Mouse (Mus musculus) limb, embryonic 12.5 days (tissue): ENCODE results near the gene Slc25a38. TPM values are rescaled to one million over a fixed set of nuclear protein-coding genes. Genes with fewer than 3 reads are reported as not detected.

Experiments used
- ATAC-seq: fragments of 200-750 bp; cut with Nextera tagmentation; 2 replicates; pipeline ENCODE4 v1.8.0; 2017; ENCODE audit warnings: low read depth, moderate TSS enrichment; ENCODE audit not compliant: insufficient number of reproducible peaks, insufficient read depth, low FRiP score, low TSS enrichment
- H3K27ac ChIP-seq: fragments of 300-500 bp; sonication (generic); 2 replicates; pipeline ENCODE4 v1.5.1; 2016; ENCODE audit warnings: mild to moderate bottlenecking, moderate library complexity
- H3K27me3 ChIP-seq: fragments of 300-500 bp; sonication (generic); 2 replicates; pipeline ENCODE4 v1.6.1; 2016; ENCODE audit warnings: mild to moderate bottlenecking, moderate library complexity
- H3K36me3 ChIP-seq: fragments of 300-500 bp; sonication (generic); 2 replicates; pipeline ENCODE4 v1.6.1; 2016; ENCODE audit warnings: mild to moderate bottlenecking, moderate library complexity
- H3K4me1 ChIP-seq: fragments of 300-500 bp; sonication (generic); replicated peaks from 2 replicates; pipeline ENCODE4 v1.6.1; 2016
- H3K4me2 ChIP-seq: fragments of 300-500 bp; sonication (generic); 2 replicates; pipeline ENCODE4 v1.6.1; 2016; ENCODE audit warnings: mild to moderate bottlenecking, moderate library complexity
- H3K4me3 ChIP-seq: fragments of 300-500 bp; sonication (generic); replicated peaks from 2 replicates; pipeline ENCODE4 v1.5.1; 2016; ENCODE audit warnings: mild to moderate bottlenecking
- H3K9ac ChIP-seq: fragments of 300-500 bp; sonication (generic); replicated peaks from 2 replicates; pipeline ENCODE4 v1.6.1; 2016; ENCODE audit warnings: mild to moderate bottlenecking, moderate library complexity
- H3K9me3 ChIP-seq: fragments of 300-500 bp; sonication (generic); 2 replicates; pipeline ENCODE4 v1.6.1; 2016; ENCODE audit warnings: mild to moderate bottlenecking, moderate library complexity
- WGBS: fragments of 180-500 bp; shearing (Covaris S2); methylation state at CpG from one replicate; pipeline ENCODE4 v1.1.7; 2016; 5-methylcytosine and 5-hydroxymethylcytosine counted together
- polyA plus RNA-seq: library from polyadenylated mRNA; unstranded; fragments of >200 nt; fragmentation: Nextera tagmentation; extraction: Ambion mirVana; gene quantifications from 2 replicates; pipeline ENCODE4 v1.2.1, GENCODE M21; 2016

Slc25a38 gene
- polyA plus RNA-seq, 1 experiment from 2014 or later, result 34.1 TPM

GRCm38 (mm10) chr9:120149222-120149828 is 39.2 kb downstream of the Slc25a38 start, which contains the start of gene Mobp:
Gene Mobp, plus strand, starts transcription at chr9:120149707.
- no peak within 1 kb of the TSS for H3K9ac ChIP-seq
- H3K4me2 ChIP-seq, result no peak within 1 kb of the TSS
- H3K4me1 ChIP-seq, result no peaks in the 10 kb centered on the region
- no peak within 1 kb of the TSS for H3K4me3 ChIP-seq
- 84% methylated on average over 11 of the region's 11 CpGs for WGBS
- peaks cover 3% of the 10 kb centered on the region; the same call in 1 of the 2 replicates for H3K27me3 ChIP-seq
- H3K36me3 ChIP-seq, result no peaks in the 10 kb centered on the region
- ATAC-seq, result no peak
- H3K27ac ChIP-seq, result no peak within 1 kb of the TSS
- H3K9me3 ChIP-seq, result no peaks in the 10 kb centered on the region

GRCm38 (mm10) chr9:120151152-120151551 is 41.0 kb downstream of the Slc25a38 start:
- H3K36me3 ChIP-seq, result no peaks in the 10 kb centered on the region
- 84% methylated on average over 5 of the region's 5 CpGs for WGBS

GRCm38 (mm10) chr9:120151906-120152399 is 41.8 kb downstream of the Slc25a38 start:
- Histone ChIP-seq H3K4me2 (no peak overlapping the region), H3K36me3 (no peaks in the 10 kb centered on the region), H3K9me3 (no peaks in the 10 kb centered on the region), H3K9ac (no peak overlapping the region), H3K4me3 (no peak overlapping the region), H3K4me1 (no peaks in the 10 kb centered on the region), H3K27ac (no peak overlapping the region), H3K27me3 (peaks cover 3% of the 10 kb centered on the region; the same call in 1 of the 2 replicates)
- WGBS, result 80% methylated on average over 12 of the region's 12 CpGs
- ATAC-seq, result no peak

More at GRCm38 (mm10) chr9:120151152-120151551, 41.0 kb downstream of the Slc25a38 start:
- Histone ChIP-seq H3K27me3 (peaks cover 3% of the 10 kb centered on the region; the same call in 1 of the 2 replicates), H3K27ac (no peak overlapping the region), H3K9me3 (no peaks in the 10 kb centered on the region), H3K4me1 (no peaks in the 10 kb centered on the region), H3K4me2 (no peak overlapping the region), H3K9ac (no peak overlapping the region), H3K4me3 (no peak overlapping the region)
- ATAC-seq, result no peak

- no peaks in the 10 kb centered on the region for H3K27me3 ChIP-seq
- no peaks in the 10 kb centered on the region for H3K9me3 ChIP-seq
- WGBS, result 50% methylated on average over 4 of the region's 4 CpGs
- H3K36me3 ChIP-seq, result no peaks in the 10 kb centered on the region
- ATAC-seq, result no peak
- no peak overlapping the region for H3K4me2 ChIP-seq
- no peak overlapping the region for H3K4me3 ChIP-seq
- no peak overlapping the region for H3K9ac ChIP-seq
- H3K4me1 ChIP-seq, result no peaks in the 10 kb centered on the region
- no peak overlapping the region for H3K27ac ChIP-seq
Observed at GRCm38 (mm10) chr9:120158047-120158446, 47.9 kb downstream of the Slc25a38 start.

- Histone ChIP-seq H3K4me3 (no peak overlapping the region), H3K27me3 (peaks cover 15% of the 10 kb centered on the region), H3K4me2 (no peak overlapping the region), H3K9ac (no peak overlapping the region), H3K9me3 (no peaks in the 10 kb centered on the region), H3K4me1 (no peaks in the 10 kb centered on the region), H3K36me3 (no peaks in the 10 kb centered on the region), H3K27ac (no peak overlapping the region)
- 88% methylated on average over 16 of the region's 16 CpGs for WGBS
- no peak for ATAC-seq
Observed at GRCm38 (mm10) chr9:120163862-120164261, 53.7 kb downstream of the Slc25a38 start.

GRCm38 (mm10) chr9:120167826-120168225 is 57.7 kb downstream of the Slc25a38 start:
- no peak for ATAC-seq
- Histone ChIP-seq H3K27ac (no peak overlapping the region), H3K4me2 (no peak overlapping the region), H3K4me1 (no peaks in the 10 kb centered on the region), H3K9me3 (peaks cover 7% of the 10 kb centered on the region; the same call in 1 of the 2 replicates), H3K27me3 (peaks cover 22% of the 10 kb centered on the region), H3K4me3 (no peak overlapping the region), H3K9ac (no peak overlapping the region), H3K36me3 (no peaks in the 10 kb centered on the region)
- WGBS, result 68% methylated on average over 11 of the region's 11 CpGs

GRCm38 (mm10) chr9:120171295-120171694 is 61.1 kb downstream of the Slc25a38 start:
- H3K36me3 ChIP-seq, result no peaks in the 10 kb centered on the region
- ATAC-seq, result no peak

More at GRCm38 (mm10) chr9:120171295-120171694, 61.1 kb downstream of the Slc25a38 start:
- no peak overlapping the region for H3K27ac ChIP-seq
- H3K4me1 ChIP-seq, result no peaks in the 10 kb centered on the region
- no peak overlapping the region for H3K4me3 ChIP-seq
- H3K27me3 ChIP-seq, result peaks cover 22% of the 10 kb centered on the region
- 41% methylated on average over 5 of the region's 5 CpGs for WGBS
- H3K9me3 ChIP-seq, result peaks cover 8% of the 10 kb centered on the region; the same call in 1 of the 2 replicates
- no peak overlapping the region for H3K4me2 ChIP-seq
- H3K9ac ChIP-seq, result no peak overlapping the region

Other genes with a start within 250 kb of the Slc25a38 start
- gene Wdr48, start 215.5 kb upstream of the Slc25a38 start, polyA plus RNA-seq, result 63.7 and 66.2 TPM in 2 replicates
- gene Gorasp1, start 172.8 kb upstream of the Slc25a38 start, polyA plus RNA-seq, result 29.7 and 30.8 TPM in 2 replicates
- gene Ttc21a, start 172.8 kb upstream of the Slc25a38 start, polyA plus RNA-seq, result 0.31 and 0.44 TPM in 2 replicates
- 4.6 and 4.8 TPM in 2 replicates for gene Csrnp1, start 125.7 kb upstream of the Slc25a38 start, polyA plus RNA-seq
- 0.44 and 0.59 TPM in 2 replicates for gene Xirp1, start 86.8 kb upstream of the Slc25a38 start, polyA plus RNA-seq
- gene Cx3cr1, start 40.5 kb upstream of the Slc25a38 start, polyA plus RNA-seq, result 5.1 and 5.9 TPM in 2 replicates
- not detected in 2 replicates for gene Ccr8, start 18.3 kb upstream of the Slc25a38 start, polyA plus RNA-seq
- gene Rpsa, start 17.3 kb downstream of the Slc25a38 start, polyA plus RNA-seq, result 1,149 and 1,159 TPM in 2 replicates
- not detected in 2 replicates for gene Mobp, start 39.3 kb downstream of the Slc25a38 start, polyA plus RNA-seq
- 0.38 TPM in 1 of 2 replicates, not detected in the other for gene Myrip, start 191.1 kb downstream of the Slc25a38 start, polyA plus RNA-seq